Mouse (Mus musculus): ENCODE results near the gene Wfdc8. TPM values are rescaled to one million over a fixed set of nuclear protein-coding genes. Genes with fewer than 3 reads are reported as not detected.

Wfdc8 gene
- polyA plus RNA-seq, 1 experiment from 2014 or later = 0.11 TPM

GRCm38 (mm10) chr2:164567460-164567859 lies 46.0 kb downstream of the Wfdc8 start:
- Histone ChIP-seq H3K9ac (ENCODE audit: low read depth, low read length) (no peak overlapping the region), H3K27ac (replicated peaks; ENCODE audit: low read depth, low read length) (no peak overlapping the region), H3K4me2 (ENCODE audit: low read depth, low read length) (no peak overlapping the region), H3K4me1 (ENCODE audit: control insufficient read depth, insufficient read depth, low read length) (0 out of 2 replicates have a peak, but pooled peaks cover 4% of the 10 kb centered on the region), H3K36me3 (ENCODE audit: control insufficient read depth, insufficient read depth, low read length) (no peaks in the 10 kb centered on the region), H3K4me3 (ENCODE audit: low read depth, low read length) (no peak overlapping the region), H3K27me3 (replicated peaks; ENCODE audit: control insufficient read depth, insufficient read depth, low read length) (no peaks in the 10 kb centered on the region), H3K9me3 (ENCODE audit: control insufficient read depth, low read length) (no peaks in the 10 kb centered on the region)
- WGBS = 90% methylated on average over 5 of the region's 5 CpGs
- DNase-seq (ENCODE audit: low spot score) = no peak
- ATAC-seq (ENCODE audit: low read depth) = no peak

GRCm38 (mm10) chr2:164566997-164567396 lies 46.4 kb downstream of the Wfdc8 start:
- no peak overlapping the region for H3K27ac ChIP-seq (replicated peaks; ENCODE audit: low read depth, low read length)
- DNase-seq (ENCODE audit: low spot score) = no peak
- H3K4me3 ChIP-seq (ENCODE audit: low read depth, low read length) = no peak overlapping the region
- ATAC-seq (ENCODE audit: low read depth) = no peak
- H3K4me2 ChIP-seq (ENCODE audit: low read depth, low read length) = no peak overlapping the region
- H3K9me3 ChIP-seq (ENCODE audit: control insufficient read depth, low read length) = no peaks in the 10 kb centered on the region
- no peak overlapping the region for H3K9ac ChIP-seq (ENCODE audit: low read depth, low read length)
- WGBS = 84% methylated on average over 2 of the region's 2 CpGs
- no peaks in the 10 kb centered on the region for H3K27me3 ChIP-seq (replicated peaks; ENCODE audit: control insufficient read depth, insufficient read depth, low read length)
- no peaks in the 10 kb centered on the region for H3K36me3 ChIP-seq (ENCODE audit: control insufficient read depth, insufficient read depth, low read length)
- 0 out of 2 replicates have a peak, but pooled peaks cover 5% of the 10 kb centered on the region for H3K4me1 ChIP-seq (ENCODE audit: control insufficient read depth, insufficient read depth, low read length)

GRCm38 (mm10) chr2:164564346-164564745 lies 49.1 kb downstream of the Wfdc8 start:
- 0 out of 2 replicates have a peak, but pooled peaks cover 5% of the 10 kb centered on the region for H3K4me1 ChIP-seq (ENCODE audit: control insufficient read depth, insufficient read depth, low read length)
- 56% methylated on average over 5 of the region's 5 CpGs for WGBS
- DNase-seq (ENCODE audit: low spot score) (no peak), ATAC-seq (ENCODE audit: low read depth) (no peak)
- H3K9ac ChIP-seq (ENCODE audit: low read depth, low read length) = peak overlapping the region; percentile 69
- no peak overlapping the region for H3K4me3 ChIP-seq (ENCODE audit: low read depth, low read length)
- peak overlapping the region; percentile 97 for H3K4me2 ChIP-seq (ENCODE audit: low read depth, low read length)
- H3K27ac ChIP-seq (replicated peaks; ENCODE audit: low read depth, low read length) = no peak overlapping the region
- no peaks in the 10 kb centered on the region for H3K9me3 ChIP-seq (ENCODE audit: control insufficient read depth, low read length)
- no peaks in the 10 kb centered on the region for H3K36me3 ChIP-seq (ENCODE audit: control insufficient read depth, insufficient read depth, low read length)
- H3K27me3 ChIP-seq (replicated peaks; ENCODE audit: control insufficient read depth, insufficient read depth, low read length) = no peaks in the 10 kb centered on the region

- 0 out of 2 replicates have a peak, but pooled peaks cover 5% of the 10 kb centered on the region for H3K4me1 ChIP-seq (ENCODE audit: control insufficient read depth, insufficient read depth, low read length)
- peak overlapping the region; percentile 69 for H3K9ac ChIP-seq (ENCODE audit: low read depth, low read length)
- H3K27ac ChIP-seq (replicated peaks; ENCODE audit: low read depth, low read length) = no peak overlapping the region; the same call in 1 of the 2 replicates
- 0% methylated on average over 24 of the region's 32 CpGs for WGBS
- H3K27me3 ChIP-seq (replicated peaks; ENCODE audit: control insufficient read depth, insufficient read depth, low read length) = no peaks in the 10 kb centered on the region
- no peaks in the 10 kb centered on the region for H3K9me3 ChIP-seq (ENCODE audit: control insufficient read depth, low read length)
- ATAC-seq (ENCODE audit: low read depth) (peak; percentile 68), DNase-seq (ENCODE audit: low spot score) (peak; percentile 79)
- no peaks in the 10 kb centered on the region for H3K36me3 ChIP-seq (ENCODE audit: control insufficient read depth, insufficient read depth, low read length)
- peak overlapping the region; percentile 97 for H3K4me2 ChIP-seq (ENCODE audit: low read depth, low read length)
- H3K4me3 ChIP-seq (ENCODE audit: low read depth, low read length) = peak overlapping the region; percentile 46
Observed at GRCm38 (mm10) chr2:164563339-164564038, 49.9 kb downstream of the Wfdc8 start.

- Histone ChIP-seq H3K9me3 (ENCODE audit: control insufficient read depth, low read length) (no peaks in the 10 kb centered on the region), H3K27ac (replicated peaks; ENCODE audit: low read depth, low read length) (no peak within 1 kb of the TSS; the same call in 1 of the 2 replicates), H3K36me3 (ENCODE audit: control insufficient read depth, insufficient read depth, low read length) (no peaks in the 10 kb centered on the region), H3K27me3 (replicated peaks; ENCODE audit: control insufficient read depth, insufficient read depth, low read length) (no peaks in the 10 kb centered on the region), H3K4me1 (ENCODE audit: control insufficient read depth, insufficient read depth, low read length) (0 out of 2 replicates have a peak, but pooled peaks cover 5% of the 10 kb centered on the region), H3K4me2 (ENCODE audit: low read depth, low read length) (peak within 1 kb of the TSS; percentile 97), H3K4me3 (ENCODE audit: low read depth, low read length) (peak within 1 kb of the TSS; percentile 46), H3K9ac (ENCODE audit: low read depth, low read length) (peak within 1 kb of the TSS; percentile 69)
- no peak for DNase-seq (ENCODE audit: low spot score)
- ATAC-seq (ENCODE audit: low read depth) = peak; percentile 35; the same call in 1 of the 2 replicates
- 3% methylated on average over 23 of the region's 24 CpGs for WGBS
Observed at GRCm38 (mm10) chr2:164562391-164563188, 50.8 kb downstream of the Wfdc8 start, which contains the start of gene Wfdc2. TSS of gene Wfdc2 (plus strand) at chr2:164562413.

GRCm38 (mm10) chr2:164560106-164560505 lies 53.3 kb downstream of the Wfdc8 start:
- ATAC-seq (ENCODE audit: low read depth) (no peak), DNase-seq (ENCODE audit: low spot score) (no peak)
- 91% methylated on average over 8 of the region's 8 CpGs for WGBS

GRCm38 (mm10) chr2:164558991-164559645 lies 54.3 kb downstream of the Wfdc8 start:
- WGBS = 39% methylated on average over 16 of the region's 16 CpGs
- DNase-seq (ENCODE audit: low spot score) (peak; percentile 50), ATAC-seq (ENCODE audit: low read depth) (no peak)
- Histone ChIP-seq H3K4me1 (ENCODE audit: control insufficient read depth, insufficient read depth, low read length) (0 out of 2 replicates have a peak, but pooled peaks cover 5% of the 10 kb centered on the region), H3K4me3 (ENCODE audit: low read depth, low read length) (no peak overlapping the region), H3K4me2 (ENCODE audit: low read depth, low read length) (no peak overlapping the region), H3K27me3 (replicated peaks; ENCODE audit: control insufficient read depth, insufficient read depth, low read length) (no peaks in the 10 kb centered on the region), H3K36me3 (ENCODE audit: control insufficient read depth, insufficient read depth, low read length) (no peaks in the 10 kb centered on the region), H3K9me3 (ENCODE audit: control insufficient read depth, low read length) (no peaks in the 10 kb centered on the region), H3K27ac (replicated peaks; ENCODE audit: low read depth, low read length) (no peak overlapping the region), H3K9ac (ENCODE audit: low read depth, low read length) (no peak overlapping the region)

More at GRCm38 (mm10) chr2:164560106-164560505, 53.3 kb downstream of the Wfdc8 start:
- Histone ChIP-seq H3K9ac (ENCODE audit: low read depth, low read length) (no peak overlapping the region), H3K36me3 (ENCODE audit: control insufficient read depth, insufficient read depth, low read length) (no peaks in the 10 kb centered on the region), H3K27ac (replicated peaks; ENCODE audit: low read depth, low read length) (no peak overlapping the region), H3K27me3 (replicated peaks; ENCODE audit: control insufficient read depth, insufficient read depth, low read length) (no peaks in the 10 kb centered on the region), H3K4me1 (ENCODE audit: control insufficient read depth, insufficient read depth, low read length) (0 out of 2 replicates have a peak, but pooled peaks cover 5% of the 10 kb centered on the region), H3K4me3 (ENCODE audit: low read depth, low read length) (no peak overlapping the region), H3K4me2 (ENCODE audit: low read depth, low read length) (no peak overlapping the region), H3K9me3 (ENCODE audit: control insufficient read depth, low read length) (no peaks in the 10 kb centered on the region)

- H3K9ac ChIP-seq (ENCODE audit: low read depth, low read length) = no peak overlapping the region
- H3K4me2 ChIP-seq (ENCODE audit: low read depth, low read length) = no peak overlapping the region
- ATAC-seq (ENCODE audit: low read depth) = no peak
- no peak for DNase-seq (ENCODE audit: low spot score)
- H3K4me3 ChIP-seq (ENCODE audit: low read depth, low read length) = no peak overlapping the region
- no peaks in the 10 kb centered on the region for H3K27me3 ChIP-seq (replicated peaks; ENCODE audit: control insufficient read depth, insufficient read depth, low read length)
- 75% methylated on average over 8 of the region's 8 CpGs for WGBS
- no peaks in the 10 kb centered on the region for H3K9me3 ChIP-seq (ENCODE audit: control insufficient read depth, low read length)
- no peak overlapping the region for H3K27ac ChIP-seq (replicated peaks; ENCODE audit: low read depth, low read length)
- 0 out of 2 replicates have a peak, but pooled peaks cover 5% of the 10 kb centered on the region for H3K4me1 ChIP-seq (ENCODE audit: control insufficient read depth, insufficient read depth, low read length)
- no peaks in the 10 kb centered on the region for H3K36me3 ChIP-seq (ENCODE audit: control insufficient read depth, insufficient read depth, low read length)
Observed at GRCm38 (mm10) chr2:164558426-164558825, 55.0 kb downstream of the Wfdc8 start.
